Mouse (Mus musculus) layer of hippocampus, postnatal 36 days (tissue): Measurements from ENCODE around the gene Slc25a47. TPM values are rescaled to one million over a fixed set of nuclear protein-coding genes. Genes with fewer than 3 reads are reported as not detected.
A peak's percentile ranks its signal among the peaks of the same experiment; 100 is the strongest.

Experiments used
- DNase-seq, 2 experiments: peaks; one replicate each; pipeline ENCODE4 v3.0.0; 2022
- total RNA-seq, 2 experiments: library from RNA; stranded (reverse); gene quantifications; 2 replicates each; pipeline ENCODE4 v1.2.3; 2021

Slc25a47 gene
- total RNA-seq, 2 experiments from 2014 or later: 10.8 to 12.1 TPM

- no peak for DNase-seq
Observed at GRCm38 (mm10) chr12:108865007-108865494, 29.2 kb downstream of the Slc25a47 start.

GRCm38 (mm10) chr12:108869575-108869974 lies 33.7 kb downstream of the Slc25a47 start:
- no peak for DNase-seq

GRCm38 (mm10) chr12:108873122-108873521 lies 37.3 kb downstream of the Slc25a47 start:
- no peak for DNase-seq

GRCm38 (mm10) chr12:108879138-108879537 lies 43.3 kb downstream of the Slc25a47 start:
- no peak for DNase-seq

- DNase-seq: no peak
Observed at GRCm38 (mm10) chr12:108880606-108881005, 44.8 kb downstream of the Slc25a47 start.

- no peak for DNase-seq
Observed at GRCm38 (mm10) chr12:108881192-108881591, 45.3 kb downstream of the Slc25a47 start.

GRCm38 (mm10) chr12:108882776-108883175 lies 46.9 kb downstream of the Slc25a47 start:
- no peak for DNase-seq

GRCm38 (mm10) chr12:108885906-108886305 lies 50.1 kb downstream of the Slc25a47 start:
- no peak for DNase-seq

- no peak for DNase-seq
Observed at GRCm38 (mm10) chr12:108887077-108887476, 51.2 kb downstream of the Slc25a47 start.

GRCm38 (mm10) chr12:108888632-108889031 lies 52.8 kb downstream of the Slc25a47 start:
- no peak for DNase-seq

- DNase-seq: no peak
Observed at GRCm38 (mm10) chr12:108892989-108893714, 57.3 kb downstream of the Slc25a47 start, which contains the start of gene Wdr25. Gene Wdr25, plus strand, starts transcription at chr12:108893631.

GRCm38 (mm10) chr12:108893715-108894431 lies 58.0 kb downstream of the Slc25a47 start, which contains the start of gene Wars:
Gene Wars, minus strand, starts transcription at chr12:108894174.
- peak; percentile 95 to 96 for DNase-seq

GRCm38 (mm10) chr12:108894432-108894816 lies 58.6 kb downstream of the Slc25a47 start:
- DNase-seq: no peak

- no peak for DNase-seq
Observed at GRCm38 (mm10) chr12:108896006-108896405, 60.2 kb downstream of the Slc25a47 start.

- no peak for DNase-seq
Observed at GRCm38 (mm10) chr12:108901346-108901745, 65.5 kb downstream of the Slc25a47 start.

GRCm38 (mm10) chr12:108902940-108903339 lies 67.1 kb downstream of the Slc25a47 start:
- DNase-seq: peak; percentile 62 to 67

GRCm38 (mm10) chr12:108903600-108904275 lies 67.9 kb downstream of the Slc25a47 start:
- DNase-seq: peak in 1 of 2 experiments; percentile 76

GRCm38 (mm10) chr12:108904276-108904653 lies 68.4 kb downstream of the Slc25a47 start:
- no peak for DNase-seq

- no peak for DNase-seq
Observed at GRCm38 (mm10) chr12:108905620-108906302, 69.9 kb downstream of the Slc25a47 start.

- DNase-seq: peak in 1 of 2 experiments; percentile 24
Observed at GRCm38 (mm10) chr12:108906398-108906797, 70.6 kb downstream of the Slc25a47 start.
